Mouse (Mus musculus): ENCODE results near the gene Vsir. TPM values are rescaled to one million over a fixed set of nuclear protein-coding genes. Genes with fewer than 3 reads are reported as not detected.

Vsir gene
- total RNA-seq, 2 experiments from 2014 or later, result 5.8 to 6.4 TPM

GRCm38 (mm10) chr10:60381142-60381925, 34.7 kb downstream of the Vsir start:
- DNase-seq, result no peak
- intact Hi-C loops (cut with DNase I), result no loop called here

GRCm38 (mm10) chr10:60388332-60388731, 41.7 kb downstream of the Vsir start:
- intact Hi-C loops (cut with DNase I), result no loop called here
- no peak for DNase-seq

- intact Hi-C loops (cut with DNase I), result no loop called here
- DNase-seq, result no peak
Measured at GRCm38 (mm10) chr10:60389447-60389865, 42.8 kb downstream of the Vsir start.

GRCm38 (mm10) chr10:60390177-60390903, 43.7 kb downstream of the Vsir start:
- intact Hi-C loops (cut with DNase I), result no loop called here
- DNase-seq, result no peak

GRCm38 (mm10) chr10:60390904-60391420, 44.3 kb downstream of the Vsir start:
- intact Hi-C loops (cut with DNase I), result no loop called here
- DNase-seq, result no peak

GRCm38 (mm10) chr10:60391661-60392060, 45.0 kb downstream of the Vsir start:
- DNase-seq, result no peak
- intact Hi-C loops (cut with DNase I), result no loop called here

- intact Hi-C loops (cut with DNase I), result no loop called here
Measured at GRCm38 (mm10) chr10:60394936-60395335, 48.3 kb downstream of the Vsir start.

GRCm38 (mm10) chr10:60395605-60396004, 49.0 kb downstream of the Vsir start:
- no peak for DNase-seq
- intact Hi-C loops (cut with DNase I), result no loop called here

More at GRCm38 (mm10) chr10:60394936-60395335, 48.3 kb downstream of the Vsir start:
- DNase-seq, result no peak

- intact Hi-C loops (cut with DNase I), result no loop called here
- no peak for DNase-seq
Measured at GRCm38 (mm10) chr10:60398051-60398814, 51.6 kb downstream of the Vsir start.

GRCm38 (mm10) chr10:60399449-60399848, 52.8 kb downstream of the Vsir start, which contains the start of gene Gm17455:
Gm17455 (plus strand) TSS chr10:60399726.
- intact Hi-C loops (cut with DNase I), result no loop called here

GRCm38 (mm10) chr10:60400507-60401295, 54.0 kb downstream of the Vsir start:
- no peak for DNase-seq
- intact Hi-C loops (cut with DNase I), result no loop called here

More at GRCm38 (mm10) chr10:60399449-60399848, 52.8 kb downstream of the Vsir start, which contains the start of gene Gm17455:
- DNase-seq, result no peak

GRCm38 (mm10) chr10:60405460-60406177, 59.0 kb downstream of the Vsir start:
- intact Hi-C loops (cut with DNase I), result loop anchor here (5.0 kb wide), 2 partner anchors 98 to 347 kb away; partner anchors contain the start of gene Slc29a3
- peak; percentile 53 for DNase-seq

GRCm38 (mm10) chr10:60407831-60408230, 61.2 kb downstream of the Vsir start:
- intact Hi-C loops (cut with DNase I), result loop anchor here (5.0 kb wide), 2 partner anchors 101 to 344 kb away; partner anchors contain the start of gene Slc29a3
- DNase-seq, result peak; percentile 64

- intact Hi-C loops (cut with DNase I), result loop anchor here (5.0 kb wide), 1 partner anchor 281 kb away; no protein-coding TSS in a partner anchor
- DNase-seq, result no peak
Measured at GRCm38 (mm10) chr10:60411794-60412193, 65.1 kb downstream of the Vsir start.

- intact Hi-C loops (cut with DNase I), result loop anchor here (5.0 kb wide), 1 partner anchor 279 kb away; no protein-coding TSS in a partner anchor
- DNase-seq, result no peak
Measured at GRCm38 (mm10) chr10:60413756-60414155, 67.1 kb downstream of the Vsir start.

- no peak for DNase-seq
- intact Hi-C loops (cut with DNase I), result no loop called here
Measured at GRCm38 (mm10) chr10:60417041-60417440, 70.4 kb downstream of the Vsir start.

- intact Hi-C loops (cut with DNase I), result no loop called here
- DNase-seq, result peak; percentile 80
Measured at GRCm38 (mm10) chr10:60418137-60418536, 71.5 kb downstream of the Vsir start.

- intact Hi-C loops (cut with DNase I), result loop anchor here (5.0 kb wide), 1 partner anchor 268 kb away; no protein-coding TSS in a partner anchor
- DNase-seq, result no peak
Measured at GRCm38 (mm10) chr10:60419624-60420023, 73.0 kb downstream of the Vsir start.
